Mouse (Mus musculus) limb, embryonic 13.5 days (tissue): ENCODE results near the gene Dnajc4. TPM values are rescaled to one million over a fixed set of nuclear protein-coding genes. Genes with fewer than 3 reads are reported as not detected.

Source experiments
- ATAC-seq: fragments of 200-750 bp; cut with Nextera tagmentation; 2 replicates; pipeline ENCODE4 v1.8.0; 2017; ENCODE audit warnings: low read depth, moderate number of reproducible peaks, moderate TSS enrichment; ENCODE audit not compliant: low FRiP score
- H3K27ac ChIP-seq: fragments of 300-500 bp; sonication (generic); 2 replicates; pipeline ENCODE4 v1.5.1; 2015; ENCODE audit warnings: inconsistent platforms, mild to moderate bottlenecking, moderate library complexity
- H3K27me3 ChIP-seq: fragments of 300-500 bp; sonication (generic); 2 replicates; pipeline ENCODE4 v1.6.1; 2015; ENCODE audit warnings: mild to moderate bottlenecking, inconsistent platforms
- H3K36me3 ChIP-seq: fragments of 300-500 bp; sonication (generic); 2 replicates; pipeline ENCODE4 v1.6.1; 2015; ENCODE audit warnings: inconsistent platforms, mild to moderate bottlenecking, moderate library complexity
- H3K4me1 ChIP-seq: fragments of 300-500 bp; sonication (generic); 2 replicates; pipeline ENCODE4 v1.6.1; 2015; ENCODE audit warnings: inconsistent platforms
- H3K4me2 ChIP-seq: fragments of 300-500 bp; sonication (generic); replicated peaks from 2 replicates; pipeline ENCODE4 v1.6.1; 2015; ENCODE audit warnings: inconsistent platforms, mild to moderate bottlenecking, moderate library complexity
- H3K4me3 ChIP-seq: fragments of 300-500 bp; sonication (generic); 2 replicates; pipeline ENCODE4 v1.5.1; 2015; ENCODE audit warnings: moderate library complexity, mild to moderate bottlenecking, inconsistent platforms
- H3K9ac ChIP-seq: fragments of 300-500 bp; sonication (generic); 2 replicates; pipeline ENCODE4 v1.6.1; 2015; ENCODE audit warnings: mild to moderate bottlenecking, inconsistent platforms
- H3K9me3 ChIP-seq: fragments of 300-500 bp; sonication (generic); 2 replicates; pipeline ENCODE4 v1.6.1; 2016; ENCODE audit warnings: inconsistent platforms
- WGBS: fragments of 180-500 bp; shearing (Covaris S2); methylation state at CpG from one replicate; pipeline ENCODE4 v1.1.7; 2015; 5-methylcytosine and 5-hydroxymethylcytosine counted together
- polyA plus RNA-seq: library from polyadenylated mRNA; unstranded; fragments of >200 nt; fragmentation: Nextera tagmentation; extraction: Ambion mirVana; gene quantifications from 2 replicates; pipeline ENCODE4 v1.2.1, GENCODE M21; 2015

Dnajc4 gene
- polyA plus RNA-seq, 1 experiment from 2014 or later = 22.2 TPM

- Histone ChIP-seq H3K27me3 (no peaks in the 10 kb centered on the region), H3K9me3 (no peaks in the 10 kb centered on the region), H3K4me2 (peak overlapping the region; percentile 77), H3K27ac (no peak overlapping the region; the same call in 1 of the 2 replicates), H3K4me3 (peak overlapping the region; percentile 60), H3K9ac (peak overlapping the region; percentile 83; the same call in 1 of the 2 replicates), H3K36me3 (peaks cover 13% of the 10 kb centered on the region), H3K4me1 (peaks cover 45% of the 10 kb centered on the region)
- 27% methylated on average over 11 of the region's 11 CpGs for WGBS
- no peak for ATAC-seq
Measured at GRCm38 (mm10) chr19:6970460-6971085, 21.8 kb downstream of the Dnajc4 start.

DNA sequence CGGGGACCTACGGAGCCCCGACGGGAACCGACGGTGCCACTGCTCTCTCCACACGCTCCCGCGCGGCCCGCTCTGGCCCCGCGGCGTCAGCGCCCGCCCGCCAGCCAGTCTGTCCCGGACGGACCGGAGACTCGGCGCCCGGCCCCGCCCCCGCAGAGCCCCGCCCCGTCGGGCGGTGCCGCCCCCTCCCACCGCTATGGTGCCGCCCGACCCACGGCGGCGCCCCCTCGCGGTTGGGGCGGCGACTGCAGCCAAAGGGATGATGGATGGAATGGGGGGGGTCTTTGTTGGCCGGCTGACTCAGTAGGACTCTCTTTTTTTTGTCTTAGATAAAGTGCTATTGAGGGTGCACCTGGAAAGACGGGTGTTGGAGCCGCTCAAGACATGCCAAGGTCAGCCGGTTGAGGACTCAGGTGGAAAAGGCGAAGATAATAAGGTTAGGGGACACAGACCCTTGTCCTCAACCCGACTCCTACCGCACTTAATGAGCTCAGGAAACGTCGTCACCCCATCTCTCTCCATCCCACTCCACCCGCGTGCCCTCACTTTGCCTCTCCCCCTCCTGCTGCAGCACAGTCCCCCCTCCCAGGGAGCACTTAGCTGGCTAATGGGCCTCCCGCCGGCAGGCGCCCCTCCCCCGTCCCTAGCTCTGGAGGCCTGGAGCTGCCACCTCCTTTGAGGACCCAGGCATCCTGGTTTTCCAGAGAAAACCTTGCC is 22.5 kb downstream of the Dnajc4 start:
- H3K27ac ChIP-seq = no peak overlapping the region
- peak overlapping the region; percentile 77 for H3K4me2 ChIP-seq
- H3K4me3 ChIP-seq = peak overlapping the region; percentile 60
- H3K27me3 ChIP-seq = no peaks in the 10 kb centered on the region
- peaks cover 21% of the 10 kb centered on the region for H3K36me3 ChIP-seq
- no peaks in the 10 kb centered on the region for H3K9me3 ChIP-seq
- under 1% methylated on average over 55 of the region's 55 CpGs for WGBS
- H3K4me1 ChIP-seq = peaks cover 45% of the 10 kb centered on the region
- H3K9ac ChIP-seq = peak overlapping the region; percentile 83
- peak; percentile 41 for ATAC-seq

DNA sequence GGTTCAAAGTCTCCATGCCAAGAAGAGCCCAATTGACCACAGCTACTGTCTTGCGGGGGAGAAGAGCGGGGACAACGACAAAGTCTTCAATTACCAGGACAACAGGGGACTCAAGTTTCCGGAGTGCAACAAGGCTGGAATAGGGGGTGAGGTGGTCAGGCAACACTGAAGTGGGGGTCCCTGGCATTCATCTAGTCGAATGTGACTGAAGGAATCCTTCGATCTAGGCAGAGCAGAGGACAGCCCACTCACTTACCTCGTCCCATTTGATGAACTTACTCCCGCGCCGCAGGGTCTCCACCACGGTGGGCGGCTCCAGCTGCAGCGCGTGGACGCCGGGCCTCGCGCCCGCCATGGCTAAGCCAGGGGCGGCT is 23.1 kb downstream of the Dnajc4 start:
- H3K9ac ChIP-seq = peak overlapping the region; percentile 83
- H3K4me3 ChIP-seq = peak overlapping the region; percentile 60
- H3K27me3 ChIP-seq = no peaks in the 10 kb centered on the region
- H3K36me3 ChIP-seq = peaks cover 26% of the 10 kb centered on the region
- H3K4me2 ChIP-seq = peak overlapping the region; percentile 77
- no peak overlapping the region for H3K27ac ChIP-seq
- ATAC-seq = peak; percentile 38
- H3K9me3 ChIP-seq = no peaks in the 10 kb centered on the region
- peaks cover 45% of the 10 kb centered on the region for H3K4me1 ChIP-seq
- under 1% methylated on average over 20 of the region's 20 CpGs for WGBS

GRCm38 (mm10) chr19:6968491-6969271 is 23.7 kb downstream of the Dnajc4 start:
- no peaks in the 10 kb centered on the region for H3K9me3 ChIP-seq
- peaks cover 41% of the 10 kb centered on the region for H3K4me1 ChIP-seq
- no peaks in the 10 kb centered on the region for H3K27me3 ChIP-seq
- WGBS = 10% methylated on average over 15 of the region's 15 CpGs
- no peak overlapping the region for H3K27ac ChIP-seq
- H3K9ac ChIP-seq = peak overlapping the region; percentile 83
- ATAC-seq = no peak
- H3K4me3 ChIP-seq = peak overlapping the region; percentile 60
- peaks cover 32% of the 10 kb centered on the region for H3K36me3 ChIP-seq
- peak overlapping the region; percentile 77 for H3K4me2 ChIP-seq

- Histone ChIP-seq H3K9ac (no peak overlapping the region), H3K27ac (no peak overlapping the region), H3K4me3 (no peak overlapping the region), H3K27me3 (no peaks in the 10 kb centered on the region), H3K4me1 (peaks cover 13% of the 10 kb centered on the region), H3K36me3 (peaks cover 74% of the 10 kb centered on the region), H3K9me3 (no peaks in the 10 kb centered on the region), H3K4me2 (no peak overlapping the region)
- ATAC-seq = no peak
- 84% methylated on average over 10 of the region's 10 CpGs for WGBS
Measured at GRCm38 (mm10) chr19:6956461-6956860, 35.9 kb downstream of the Dnajc4 start.

- no peak overlapping the region for H3K4me3 ChIP-seq
- H3K27ac ChIP-seq = no peak overlapping the region
- H3K9me3 ChIP-seq = no peaks in the 10 kb centered on the region
- H3K4me1 ChIP-seq = peaks cover 13% of the 10 kb centered on the region
- H3K36me3 ChIP-seq = peaks cover 70% of the 10 kb centered on the region
- no peak overlapping the region for H3K4me2 ChIP-seq
- no peak for ATAC-seq
- no peak overlapping the region for H3K9ac ChIP-seq
- WGBS = 63% methylated on average over 7 of the region's 7 CpGs
- H3K27me3 ChIP-seq = no peaks in the 10 kb centered on the region
Measured at GRCm38 (mm10) chr19:6955424-6955823, 36.9 kb downstream of the Dnajc4 start.

DNA sequence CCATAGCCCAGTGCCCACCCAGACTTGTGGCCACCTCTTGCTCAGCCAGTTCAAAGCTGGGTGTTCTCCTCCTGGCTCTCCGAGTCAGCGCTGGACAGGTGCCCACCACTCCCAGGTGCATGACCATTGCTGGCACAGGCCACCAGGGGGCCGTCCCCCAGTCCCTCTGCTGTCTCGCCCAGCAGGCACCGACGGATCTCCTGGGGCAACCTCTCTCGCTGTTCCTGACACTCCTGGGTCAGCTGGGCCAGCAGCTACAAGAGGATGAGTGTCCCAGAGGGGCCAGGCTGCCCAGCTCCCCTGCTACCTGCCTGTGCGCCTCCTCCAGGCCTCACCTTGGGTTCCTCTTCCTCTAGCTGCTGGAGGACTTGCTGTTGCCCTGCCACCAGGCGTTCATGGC is 38.3 kb downstream of the Dnajc4 start:
- no peak for ATAC-seq
- Histone ChIP-seq H3K9ac (no peak overlapping the region), H3K4me3 (no peak overlapping the region), H3K27me3 (no peaks in the 10 kb centered on the region), H3K36me3 (peaks cover 59% of the 10 kb centered on the region), H3K27ac (no peak overlapping the region), H3K4me1 (peaks cover 19% of the 10 kb centered on the region), H3K4me2 (no peak overlapping the region), H3K9me3 (no peaks in the 10 kb centered on the region)
- WGBS = 58% methylated on average over 9 of the region's 9 CpGs

DNA sequence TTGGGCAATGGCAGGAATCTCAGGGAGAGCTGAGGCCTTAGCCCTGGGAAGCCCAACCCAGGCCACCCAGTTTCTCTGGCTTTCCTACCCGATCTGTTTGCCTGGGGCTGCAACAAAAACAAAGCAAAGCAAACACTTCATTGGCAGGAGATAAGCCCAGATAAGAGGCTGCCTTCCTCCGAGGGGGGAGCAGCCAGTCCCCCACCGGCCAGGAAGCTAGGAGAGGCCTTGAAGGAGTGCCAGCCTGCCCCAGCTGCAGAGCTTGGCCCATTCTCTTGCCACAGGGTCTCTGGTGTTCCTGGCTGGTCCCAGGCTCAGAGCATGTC is 39.7 kb downstream of the Dnajc4 start:
- Histone ChIP-seq H3K27ac (peak overlapping the region; percentile 55; the same call in 1 of the 2 replicates), H3K27me3 (no peaks in the 10 kb centered on the region), H3K4me1 (peaks cover 19% of the 10 kb centered on the region), H3K9ac (peak overlapping the region; percentile 84), H3K9me3 (no peaks in the 10 kb centered on the region), H3K4me2 (peak overlapping the region; percentile 97), H3K36me3 (peaks cover 48% of the 10 kb centered on the region), H3K4me3 (peak overlapping the region; percentile 69)
- WGBS = 15% methylated on average over 3 of the region's 3 CpGs
- no peak for ATAC-seq

- Histone ChIP-seq H3K4me2 (peak overlapping the region; percentile 97), H3K4me1 (peaks cover 19% of the 10 kb centered on the region), H3K27me3 (no peaks in the 10 kb centered on the region), H3K36me3 (peaks cover 43% of the 10 kb centered on the region), H3K4me3 (peak overlapping the region; percentile 69), H3K9me3 (no peaks in the 10 kb centered on the region), H3K27ac (peak overlapping the region; percentile 95), H3K9ac (peak overlapping the region; percentile 84)
- peak; percentile 13; the same call in 1 of the 2 replicates for ATAC-seq
- WGBS = 3% methylated on average over 31 of the region's 31 CpGs
Measured at GRCm38 (mm10) chr19:6951994-6952711, 40.2 kb downstream of the Dnajc4 start.

DNA sequence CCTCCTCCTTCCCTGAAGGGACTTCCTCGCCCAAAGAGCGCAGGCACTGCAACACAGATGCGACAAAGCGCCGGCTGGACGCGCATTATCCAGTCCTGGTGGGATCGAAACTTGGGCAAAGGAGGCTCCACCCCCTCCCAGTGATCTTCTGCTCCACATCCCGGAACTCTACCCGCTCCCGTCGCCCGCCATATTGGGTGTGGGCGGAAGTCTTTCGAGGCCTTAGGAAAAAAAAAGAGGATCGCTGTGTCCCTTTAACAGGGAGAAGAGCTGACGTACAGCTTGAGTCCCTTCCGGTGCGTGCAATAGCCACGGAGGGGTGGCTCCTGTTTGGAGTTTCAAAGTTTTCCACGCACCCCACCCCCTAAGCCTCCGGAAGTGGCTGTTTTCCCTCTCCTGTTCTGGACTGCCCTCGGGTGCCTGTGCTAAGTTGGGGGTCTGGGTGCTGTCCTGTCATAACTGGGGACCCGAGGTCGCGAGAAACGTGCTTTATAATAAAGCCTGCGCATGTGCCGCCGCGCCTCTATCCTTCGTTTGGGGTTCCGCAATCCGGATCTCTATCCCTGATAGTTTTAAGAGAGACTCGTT is 40.9 kb downstream of the Dnajc4 start:
- H3K4me2 ChIP-seq = peak overlapping the region; percentile 97
- peak overlapping the region; percentile 95 for H3K27ac ChIP-seq
- H3K4me1 ChIP-seq = peaks cover 19% of the 10 kb centered on the region
- peak overlapping the region; percentile 84 for H3K9ac ChIP-seq
- H3K9me3 ChIP-seq = no peaks in the 10 kb centered on the region
- H3K27me3 ChIP-seq = no peaks in the 10 kb centered on the region
- peak overlapping the region; percentile 69 for H3K4me3 ChIP-seq
- peaks cover 36% of the 10 kb centered on the region for H3K36me3 ChIP-seq
- ATAC-seq = peak; percentile 83
- WGBS = under 1% methylated on average over 35 of the region's 35 CpGs

DNA sequence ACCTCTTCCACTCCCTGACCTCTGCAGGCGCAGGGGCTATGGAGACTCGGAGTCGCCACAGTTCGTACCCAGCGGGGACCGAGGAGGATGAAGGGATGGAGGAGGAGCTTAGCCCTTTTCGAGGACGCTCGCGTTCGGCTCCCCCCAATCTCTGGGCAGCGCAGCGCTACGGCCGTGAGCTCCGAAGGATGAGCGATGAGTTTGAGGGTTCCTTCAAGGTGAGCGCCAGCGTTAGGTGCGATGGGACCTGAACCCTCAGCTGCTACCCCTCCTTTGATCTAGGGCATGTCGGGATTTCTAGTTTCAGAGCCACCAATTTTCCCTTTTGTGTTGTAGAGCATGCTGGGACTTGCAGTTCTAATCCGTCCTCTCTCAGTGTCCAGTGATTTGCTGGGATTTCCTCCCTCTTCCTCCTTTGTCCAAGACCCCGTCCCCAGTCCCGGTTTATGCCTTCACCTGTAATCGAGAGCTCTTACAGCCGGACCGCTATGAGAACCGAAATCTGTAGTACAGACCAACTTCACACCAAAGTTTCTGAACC is 41.7 kb downstream of the Dnajc4 start:
- under 1% methylated on average over 28 of the region's 28 CpGs for WGBS
- peak overlapping the region; percentile 95 for H3K27ac ChIP-seq
- H3K4me3 ChIP-seq = peak overlapping the region; percentile 69
- peak overlapping the region; percentile 84 for H3K9ac ChIP-seq
- peaks cover 19% of the 10 kb centered on the region for H3K4me1 ChIP-seq
- peak; percentile 31 for ATAC-seq
- no peaks in the 10 kb centered on the region for H3K9me3 ChIP-seq
- peak overlapping the region; percentile 97 for H3K4me2 ChIP-seq
- peaks cover 34% of the 10 kb centered on the region for H3K36me3 ChIP-seq
- no peaks in the 10 kb centered on the region for H3K27me3 ChIP-seq
